Mouse (Mus musculus) T-helper 2 cell (primary cell): ENCODE data around the gene Cops2.

Experiments
- in situ Hi-C: fragments of 300-600 bp; cut with MboI, MseI; formaldehyde crosslinking; loops from one replicate; pipeline ENCODE4 v1.15.1; 2025; ENCODE audit warnings: high pct_unique_total_duplicates

Gene Cops2

DNA sequence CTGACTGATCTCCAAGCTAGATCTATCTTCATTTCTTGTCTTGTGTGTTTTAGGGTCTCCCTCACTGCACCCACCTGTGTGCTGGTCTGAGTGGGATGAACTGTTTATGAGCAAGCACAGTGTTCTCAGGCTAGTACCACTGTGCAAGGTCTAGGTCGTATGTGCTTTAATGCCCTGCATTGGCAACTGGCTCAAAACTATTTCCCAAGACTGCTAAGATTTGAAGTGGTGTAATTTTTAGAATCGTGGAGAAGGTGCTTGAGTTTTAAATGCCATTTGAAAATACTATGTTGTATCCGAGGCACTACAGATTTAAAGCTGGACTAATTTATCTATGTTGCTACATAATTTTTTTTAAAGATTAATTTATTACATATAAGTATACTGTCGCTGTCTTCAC is 31.0 kb downstream of the Cops2 start:
- in situ Hi-C loops, result no loop called here

DNA sequence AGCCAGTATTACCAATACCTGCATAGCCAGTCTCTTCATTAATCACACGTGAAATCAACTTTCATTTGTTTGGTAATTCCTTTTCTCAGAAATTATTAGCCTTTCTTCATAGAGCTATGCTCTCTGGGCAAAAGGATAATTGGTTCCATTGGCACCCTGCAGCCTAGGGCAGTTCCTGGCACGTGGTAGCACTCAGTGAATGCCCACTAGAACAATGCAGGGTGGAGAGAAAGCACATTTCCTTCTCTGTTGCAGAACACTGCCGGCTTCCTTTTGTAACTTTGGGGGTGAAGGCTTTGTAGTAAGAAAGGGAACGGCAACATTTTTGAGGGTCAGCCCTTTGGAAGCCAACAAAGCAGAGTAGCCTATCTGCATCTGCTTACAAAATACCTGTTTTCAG is 32.7 kb downstream of the Cops2 start:
- in situ Hi-C loops, result no loop called here

DNA sequence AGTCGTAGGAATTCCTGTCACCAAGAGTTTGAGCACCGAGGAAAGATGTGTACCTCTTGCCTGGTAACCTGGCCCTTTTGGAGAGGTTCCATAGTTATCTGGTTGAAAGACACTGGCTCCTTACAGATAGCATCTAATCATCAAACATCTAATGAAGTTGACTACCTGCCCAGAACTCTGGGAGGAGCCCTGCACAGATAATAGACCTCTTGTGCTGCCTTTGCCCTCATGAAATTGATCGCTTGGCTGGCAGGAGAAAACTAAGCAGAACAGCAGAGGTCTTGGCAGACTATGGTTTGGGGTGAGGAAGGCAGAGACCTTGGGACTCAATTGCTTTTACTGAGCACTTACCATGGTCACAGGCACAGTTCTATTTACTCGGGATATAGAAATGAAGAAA is 38.5 kb downstream of the Cops2 start:
- in situ Hi-C loops, result no loop called here

GRCm38 (mm10) chr2:125813972-125814595 is 44.9 kb downstream of the Cops2 start:
- in situ Hi-C loops, result no loop called here

DNA sequence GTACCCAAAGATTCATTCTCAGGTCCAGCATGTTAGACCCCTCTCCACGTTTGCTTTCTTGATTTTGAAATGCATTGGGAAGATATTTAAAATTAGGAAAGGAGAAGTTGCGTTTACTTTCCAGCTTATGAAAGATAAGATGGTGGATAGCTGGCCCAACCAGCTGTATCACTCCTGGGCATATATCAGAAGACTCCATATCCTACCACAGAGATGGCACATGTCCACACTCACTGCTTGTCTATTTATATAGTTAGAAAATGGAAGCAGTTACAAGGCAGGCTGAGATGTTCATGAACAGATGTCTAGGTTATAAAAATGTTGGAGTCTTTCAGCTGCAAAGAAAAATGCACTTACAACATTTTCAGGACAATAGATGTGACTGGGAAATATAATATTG is 47.6 kb downstream of the Cops2 start:
- in situ Hi-C loops, result no loop called here

DNA sequence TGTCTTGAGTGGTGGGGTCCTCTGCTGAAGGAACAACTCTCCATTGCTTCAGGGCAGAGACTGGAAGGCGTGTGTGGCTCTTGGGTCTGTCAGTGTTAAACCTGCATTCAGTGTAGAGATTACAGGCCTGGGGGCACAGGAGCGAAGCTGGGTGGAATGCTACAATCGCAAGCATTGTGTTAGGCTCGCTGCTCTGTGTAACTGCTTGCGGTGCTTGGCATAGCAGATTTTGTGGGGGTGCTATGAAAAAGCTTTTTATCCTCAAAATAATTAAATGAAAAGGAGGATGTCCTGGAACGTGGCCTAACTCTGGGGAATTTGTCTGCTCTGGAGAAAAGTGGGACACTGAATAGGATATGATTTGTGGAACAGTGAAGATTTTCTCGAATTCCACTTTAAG is 49.4 kb downstream of the Cops2 start:
- in situ Hi-C loops, result no loop called here

GRCm38 (mm10) chr2:125805826-125806225 is 53.1 kb downstream of the Cops2 start:
- in situ Hi-C loops, result no loop called here

GRCm38 (mm10) chr2:125801947-125802346 is 57.0 kb downstream of the Cops2 start:
- in situ Hi-C loops, result no loop called here

- in situ Hi-C loops, result no loop called here
Measured at GRCm38 (mm10) chr2:125801038-125801437, 57.9 kb downstream of the Cops2 start.

DNA sequence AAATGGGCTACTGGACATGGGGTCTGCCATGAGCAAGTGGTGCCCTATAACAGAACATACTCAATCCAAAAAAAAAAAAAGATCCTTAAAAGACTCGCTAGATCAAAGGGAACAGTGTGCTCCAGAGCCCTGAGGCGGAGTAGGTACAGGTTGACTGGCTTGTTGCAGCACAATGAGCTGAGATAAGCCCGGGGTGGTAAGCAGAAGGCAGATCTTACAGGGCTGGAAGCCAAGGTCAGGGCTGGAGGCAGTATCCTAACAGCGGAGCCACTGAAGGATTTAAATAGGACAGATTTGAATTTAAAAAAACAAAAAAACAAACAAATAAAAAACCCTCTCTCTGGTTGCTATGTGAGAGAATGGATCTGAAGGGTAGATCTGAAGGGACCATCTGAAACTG is 58.5 kb downstream of the Cops2 start:
- in situ Hi-C loops, result no loop called here

GRCm38 (mm10) chr2:125797872-125798271 is 61.1 kb downstream of the Cops2 start:
- in situ Hi-C loops, result loop anchor here (25.0 kb wide), 1 partner anchor 536 kb away; no protein-coding TSS in a partner anchor

GRCm38 (mm10) chr2:125795118-125795517 is 63.8 kb downstream of the Cops2 start:
- in situ Hi-C loops, result loop anchor here (25.0 kb wide), 1 partner anchor 533 kb away; no protein-coding TSS in a partner anchor

DNA sequence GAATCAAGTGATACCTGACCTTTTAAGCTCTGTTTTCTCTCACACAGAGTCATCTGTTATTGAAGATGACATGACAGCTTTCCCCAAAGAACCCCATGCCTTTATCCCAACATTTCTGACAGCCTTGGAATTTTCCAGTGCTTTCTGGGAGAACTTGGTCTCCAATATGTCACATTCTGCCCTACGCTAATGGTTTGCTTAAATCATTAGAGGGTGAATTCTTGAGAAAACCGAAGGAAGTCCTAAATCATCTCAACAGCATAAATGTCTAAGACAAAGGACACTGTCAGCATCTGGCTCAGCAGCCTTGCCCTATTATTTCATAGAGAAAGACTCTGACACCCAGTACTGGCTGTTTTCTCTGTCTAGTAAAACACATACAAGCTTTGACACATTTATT is 64.8 kb downstream of the Cops2 start:
- in situ Hi-C loops, result loop anchor here (25.0 kb wide), 1 partner anchor 532 kb away; no protein-coding TSS in a partner anchor

- in situ Hi-C loops, result loop anchor here (25.0 kb wide), 1 partner anchor 531 kb away; no protein-coding TSS in a partner anchor
Measured at GRCm38 (mm10) chr2:125792879-125793261, 66.1 kb downstream of the Cops2 start.

DNA sequence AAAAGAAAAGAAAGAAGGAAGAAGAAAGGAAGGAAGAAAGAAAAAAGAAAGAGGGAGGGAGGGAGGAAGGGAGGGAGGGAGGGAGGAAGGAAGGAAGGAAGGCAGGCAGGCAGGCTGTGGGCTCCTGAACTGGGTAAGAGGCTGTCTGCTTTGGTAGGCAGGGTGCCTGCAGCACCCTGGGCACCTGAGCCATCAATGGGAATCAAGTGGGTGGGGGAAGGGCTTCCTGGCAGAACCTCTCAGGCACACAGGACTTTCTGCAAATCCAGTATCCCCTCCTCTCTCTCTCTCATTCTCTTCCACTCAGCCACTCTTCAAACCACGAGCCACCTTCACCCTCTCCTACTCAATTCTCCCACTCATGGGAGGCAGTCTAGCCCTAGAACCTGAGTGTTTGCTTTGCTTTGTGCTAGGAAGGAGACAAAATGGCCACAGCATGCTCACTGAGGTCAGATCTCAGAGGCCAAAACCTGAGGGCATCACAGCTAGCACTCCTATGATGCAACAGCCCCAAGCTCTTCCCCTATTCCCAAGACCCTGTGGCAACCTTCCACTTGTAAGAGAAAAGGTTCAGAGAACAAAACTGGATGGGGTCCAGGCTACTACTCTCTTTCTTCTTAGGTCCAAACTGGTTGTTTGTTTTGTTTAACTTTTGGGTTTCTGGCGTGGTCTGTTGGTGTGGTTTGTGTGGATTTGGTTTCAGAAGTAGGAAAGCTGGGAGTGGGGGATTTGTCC is 66.6 kb downstream of the Cops2 start:
- in situ Hi-C loops, result loop anchor here (25.0 kb wide), 1 partner anchor 530 kb away; no protein-coding TSS in a partner anchor

DNA sequence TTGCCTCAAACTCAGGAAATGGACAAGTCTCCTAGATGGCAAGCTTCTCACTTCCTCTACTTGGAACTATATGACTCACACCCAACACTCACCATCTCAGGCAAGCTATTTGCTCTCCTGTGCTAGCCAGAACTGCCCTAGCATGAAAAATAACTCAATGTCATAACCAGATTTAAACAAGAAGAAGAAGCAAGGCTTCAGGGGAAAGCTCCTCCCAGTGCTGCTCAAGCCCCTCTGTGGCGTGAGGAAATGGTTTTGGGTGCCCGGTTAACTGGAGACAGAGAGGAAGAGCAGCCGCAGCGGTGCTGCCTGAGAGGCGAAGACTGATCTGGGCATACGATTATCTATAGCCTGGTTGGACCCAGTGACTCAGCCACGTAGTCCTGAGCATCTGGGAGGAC is 67.5 kb downstream of the Cops2 start:
- in situ Hi-C loops, result loop anchor here (25.0 kb wide), 1 partner anchor 529 kb away; no protein-coding TSS in a partner anchor

GRCm38 (mm10) chr2:125790242-125790641 is 68.7 kb downstream of the Cops2 start:
- in situ Hi-C loops, result loop anchor here (25.0 kb wide), 1 partner anchor 528 kb away; no protein-coding TSS in a partner anchor

DNA sequence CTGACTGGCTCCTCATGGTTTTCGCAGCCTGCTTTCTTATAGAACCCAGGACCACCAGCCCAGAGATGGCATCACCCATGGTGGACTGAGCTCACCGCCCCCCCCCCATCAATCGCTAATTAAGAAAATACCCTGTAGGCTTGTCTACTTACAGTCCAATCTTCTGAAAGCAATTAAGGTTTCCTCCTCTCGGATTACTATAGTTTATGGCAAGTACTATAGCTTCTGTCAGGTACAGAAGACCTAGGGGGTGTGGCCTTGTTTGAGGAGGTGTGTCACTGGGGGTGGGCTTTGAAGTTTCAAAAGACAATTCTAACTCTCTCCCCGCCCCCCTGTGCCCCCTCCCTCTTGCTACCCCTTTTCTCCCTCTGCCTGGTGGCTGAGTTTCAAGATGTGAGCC is 69.7 kb downstream of the Cops2 start:
- in situ Hi-C loops, result loop anchor here (25.0 kb wide), 1 partner anchor 527 kb away; no protein-coding TSS in a partner anchor

DNA sequence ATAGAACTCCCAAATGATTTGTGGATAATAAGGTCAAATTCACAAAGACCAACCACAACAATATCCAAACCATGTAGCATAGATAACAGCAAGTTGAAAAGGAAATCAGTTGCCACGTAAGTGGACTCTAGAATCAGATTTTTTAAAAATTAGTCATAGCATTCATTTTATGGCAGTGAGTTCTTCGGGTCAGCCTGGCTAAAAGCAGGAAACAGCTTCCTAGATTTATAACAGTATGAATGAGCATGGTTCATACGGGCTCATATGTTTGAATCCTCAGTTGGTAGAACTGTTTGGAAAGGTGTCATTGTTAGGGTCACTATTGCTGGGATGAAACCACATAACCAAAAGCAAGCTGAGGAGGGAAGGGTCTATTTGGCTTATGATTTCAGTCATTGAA is 70.2 kb downstream of the Cops2 start:
- in situ Hi-C loops, result loop anchor here (25.0 kb wide), 1 partner anchor 526 kb away; no protein-coding TSS in a partner anchor

DNA sequence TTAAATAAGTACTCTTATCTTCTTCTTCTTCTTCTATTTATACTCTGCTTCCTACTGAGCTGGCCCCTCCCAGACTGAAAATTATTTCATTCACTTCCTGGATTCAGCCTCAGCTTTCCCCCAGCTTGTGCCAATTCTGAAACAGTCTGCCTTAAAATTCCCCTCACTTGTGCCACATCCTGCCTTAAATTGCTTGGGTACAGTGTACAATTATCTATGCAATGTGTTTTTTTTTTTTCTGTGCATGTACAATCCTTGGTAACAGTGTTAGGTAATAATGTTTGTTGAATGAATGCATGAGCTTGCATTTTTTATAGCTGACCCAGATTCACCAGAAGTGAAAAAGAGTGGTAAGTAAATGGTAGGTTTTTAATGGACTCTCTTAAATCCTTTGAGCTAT is 70.6 kb downstream of the Cops2 start:
- in situ Hi-C loops, result loop anchor here (25.0 kb wide), 1 partner anchor 526 kb away; no protein-coding TSS in a partner anchor

- in situ Hi-C loops, result loop anchor here (25.0 kb wide), 1 partner anchor 523 kb away; no protein-coding TSS in a partner anchor
Measured at GRCm38 (mm10) chr2:125785021-125785420, 73.9 kb downstream of the Cops2 start.

DNA sequence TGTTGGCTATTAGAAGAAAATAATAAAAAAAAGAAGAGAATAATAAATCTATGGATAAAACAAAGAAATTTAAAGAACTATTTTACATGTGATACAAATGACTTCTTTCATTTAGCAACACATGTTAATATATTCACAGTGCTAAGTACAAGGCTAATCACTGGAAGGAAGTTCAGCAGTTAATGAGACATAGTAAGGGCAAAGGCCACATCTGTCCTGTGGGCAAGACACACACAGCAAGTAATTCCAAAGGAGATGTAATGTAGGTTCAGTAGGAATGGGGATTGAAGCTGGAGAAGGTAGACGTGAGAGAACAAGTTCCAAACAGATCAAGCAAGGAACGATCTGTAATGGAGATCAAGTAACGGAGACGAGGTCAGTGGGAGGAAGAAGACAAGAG is 74.5 kb downstream of the Cops2 start:
- in situ Hi-C loops, result loop anchor here (25.0 kb wide), 1 partner anchor 522 kb away; no protein-coding TSS in a partner anchor
